Mouse (Mus musculus) thymus, postnatal 0 days (tissue): Measurements from ENCODE around the gene Rpl38. TPM values are rescaled to one million over a fixed set of nuclear protein-coding genes. Genes with fewer than 3 reads are reported as not detected.
A peak's percentile ranks its signal among the peaks of the same experiment; 100 is the strongest.
"Not testable (repeated sequence)": the region's sequence is repeated elsewhere in the genome, so short reads cannot be mapped to it uniquely, and the experiment has no call there.

ENCODE experiments used
- DNase-seq: peaks from one replicate; pipeline ENCODE4 v3.0.0-alpha.2; 2015; ENCODE audit warnings: low spot score
- polyA plus RNA-seq: library from polyadenylated mRNA; unstranded; fragments of >200 nt; fragmentation: Nextera tagmentation; extraction: Ambion mirVana; gene quantifications from 2 replicates; pipeline ENCODE4 v1.2.1, GENCODE M21; 2015

Rpl38 gene
- polyA plus RNA-seq, 1 experiment from 2014 or later, result 1,685 TPM

GRCm38 (mm10) chr11:114656994-114657644 is 11.2 kb upstream of the Rpl38 start:
- DNase-seq, result no peak

GRCm38 (mm10) chr11:114657737-114658136 is 10.6 kb upstream of the Rpl38 start:
- DNase-seq, result peak; percentile 50

DNA sequence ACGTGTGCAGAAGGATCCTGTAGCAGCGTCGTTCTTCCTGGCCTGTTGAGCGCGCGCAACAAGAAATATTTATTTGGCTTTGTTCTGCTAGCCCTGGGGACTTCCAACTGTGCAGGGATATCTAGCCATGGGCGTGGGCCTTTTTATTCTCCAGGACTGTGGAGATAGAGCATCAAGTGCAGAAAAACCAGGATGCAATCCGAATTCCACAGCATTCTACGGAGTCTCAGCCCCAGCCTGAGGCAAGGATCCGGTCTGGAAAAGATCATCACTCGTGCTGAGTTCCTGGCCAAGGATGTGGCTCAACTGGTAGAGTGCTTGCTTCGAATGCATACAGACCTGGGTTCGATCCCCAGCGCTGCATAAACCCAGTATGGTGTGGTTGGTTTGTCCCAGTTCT is 6.2 kb upstream of the Rpl38 start:
- DNase-seq, result no peak

- DNase-seq, result peak; percentile 58
Observed at GRCm38 (mm10) chr11:114662746-114663362, 5.5 kb upstream of the Rpl38 start.

DNA sequence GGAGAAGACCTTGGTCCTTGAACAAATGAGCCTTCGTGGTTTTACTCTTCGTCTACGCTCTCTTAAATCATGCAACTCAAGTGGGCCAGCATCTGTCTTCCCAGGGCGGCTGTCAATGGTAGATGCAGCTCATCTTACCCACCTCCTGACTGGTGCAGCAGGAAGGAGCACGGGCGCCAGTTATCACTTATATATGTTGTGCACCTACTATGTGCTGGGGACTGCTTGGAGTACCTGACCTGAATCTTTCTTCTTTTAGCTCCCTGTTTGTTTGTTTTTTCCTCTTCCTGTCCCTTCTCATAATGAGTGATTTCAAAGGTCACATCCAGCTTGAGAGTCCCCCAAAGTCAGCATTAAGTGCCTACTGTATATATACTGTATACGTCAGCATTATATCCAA is 4.2 kb upstream of the Rpl38 start:
- no peak for DNase-seq

DNA sequence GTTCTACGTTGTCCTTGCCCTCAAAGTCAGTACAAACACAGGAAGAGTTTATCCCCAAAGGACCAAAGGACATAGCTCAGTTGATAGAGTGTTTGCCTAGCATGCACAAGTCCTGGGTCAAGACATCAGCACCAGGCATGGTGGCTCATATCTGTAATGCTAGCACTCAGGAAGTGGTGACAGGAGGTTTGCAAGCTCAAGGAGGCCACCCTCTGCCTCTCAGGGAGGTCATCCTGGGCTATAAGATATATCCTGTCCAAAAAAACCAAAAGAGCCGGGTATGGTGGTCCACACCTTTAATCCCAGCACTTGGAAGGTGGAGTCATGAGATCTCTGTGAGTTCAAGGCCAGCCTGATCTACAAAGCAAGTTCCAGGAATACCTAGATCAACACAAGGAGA is 2.9 kb upstream of the Rpl38 start:
- DNase-seq, result no peak

- no peak for DNase-seq
Observed at GRCm38 (mm10) chr11:114666786-114667185, 1.5 kb upstream of the Rpl38 start.

DNA sequence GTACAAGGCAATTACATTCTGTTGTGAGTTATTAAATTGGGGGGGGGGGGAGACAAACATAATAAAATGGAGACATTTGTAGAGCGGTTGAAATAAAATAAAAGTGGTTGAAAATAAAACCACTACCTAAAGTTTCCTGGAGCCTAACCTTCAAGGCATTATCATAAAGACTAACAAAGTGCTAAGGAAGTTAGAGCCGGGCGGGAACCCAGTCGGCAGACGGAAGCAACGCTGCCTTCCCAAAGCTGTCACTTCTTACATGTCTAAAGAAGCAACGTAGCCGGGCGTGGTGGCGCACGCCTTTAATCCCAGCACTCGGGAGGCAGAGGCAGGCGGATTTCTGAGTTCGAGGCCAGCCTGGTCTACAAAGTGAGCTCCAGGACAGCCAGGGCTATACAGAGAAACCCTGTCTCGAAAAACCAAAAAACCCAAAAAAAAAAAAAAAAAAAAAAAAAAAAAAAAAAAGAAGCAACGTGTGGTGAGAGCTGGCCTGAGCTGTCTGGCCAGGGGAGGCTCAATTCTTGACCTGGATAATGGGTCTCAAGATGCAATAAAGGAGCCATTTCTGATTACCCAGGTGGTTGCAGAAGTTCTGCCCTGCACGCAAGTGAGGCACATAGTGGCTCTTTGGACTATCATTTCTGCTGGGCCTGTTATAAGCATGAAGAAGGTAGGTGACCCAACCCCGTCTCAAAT is 940 bp upstream of the Rpl38 start:
- DNase-seq, result no peak

- peak; percentile 36 for DNase-seq
Observed at GRCm38 (mm10) chr11:114667932-114668285, 415 bp upstream of the Rpl38 start.

DNA sequence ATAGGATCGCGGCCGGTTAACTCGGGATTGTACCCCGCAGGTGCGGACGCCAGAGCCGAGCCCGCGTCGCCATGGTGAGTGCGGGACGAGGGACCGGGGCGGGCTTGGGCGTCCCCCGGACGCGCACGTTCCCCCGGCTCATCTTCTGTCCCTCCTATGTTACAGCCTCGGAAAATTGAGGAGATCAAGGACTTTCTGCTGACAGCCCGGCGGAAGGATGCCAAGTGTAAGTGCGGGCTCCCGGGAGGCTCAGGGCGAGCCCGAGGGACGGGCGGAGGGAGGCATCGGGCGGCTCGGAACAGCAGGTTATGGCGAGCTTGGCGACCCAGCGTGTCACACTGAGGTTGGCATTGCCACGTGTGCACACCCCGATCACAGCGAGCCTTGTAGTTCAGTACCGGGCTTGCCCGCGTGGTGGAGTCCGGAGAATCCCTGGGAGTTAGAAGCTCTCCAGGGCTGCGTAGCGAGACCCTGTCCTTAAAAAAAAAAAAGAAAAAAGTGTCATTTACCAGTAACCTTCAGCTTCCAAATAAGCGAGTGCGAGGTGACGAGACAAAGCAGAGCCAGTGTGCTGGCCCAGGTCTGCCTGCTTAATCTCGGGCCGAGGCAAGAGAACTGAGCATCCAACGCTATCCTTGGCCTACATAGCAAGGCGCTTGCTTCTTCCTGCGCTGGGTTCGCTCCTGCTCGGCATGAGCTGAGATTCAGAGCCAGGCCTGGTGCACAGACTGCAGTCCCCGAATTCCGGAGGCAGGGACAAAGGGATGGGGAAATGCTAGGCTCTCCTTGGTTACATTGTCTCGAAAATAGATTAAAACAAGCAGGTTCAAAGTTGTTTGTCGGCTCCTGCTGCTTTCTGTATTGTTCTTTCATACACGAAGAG is 658 bp downstream of the Rpl38 start:
- DNase-seq, result peak; percentile 75

- DNase-seq, result peak; percentile 24
Observed at GRCm38 (mm10) chr11:114669651-114670168, 1.4 kb downstream of the Rpl38 start.

- no peak for DNase-seq
Observed at GRCm38 (mm10) chr11:114671147-114671546, 2.8 kb downstream of the Rpl38 start.

GRCm38 (mm10) chr11:114672794-114673718 is 4.7 kb downstream of the Rpl38 start:
- peak; percentile 62 for DNase-seq

- DNase-seq, result no peak
Observed at GRCm38 (mm10) chr11:114673719-114674050, 5.4 kb downstream of the Rpl38 start.

- DNase-seq, result no peak
Observed at GRCm38 (mm10) chr11:114674180-114674579, 5.9 kb downstream of the Rpl38 start.

- DNase-seq, result not testable (repeated sequence)
Observed at GRCm38 (mm10) chr11:114674796-114675195, 6.5 kb downstream of the Rpl38 start.

GRCm38 (mm10) chr11:114675341-114675825 is 7.1 kb downstream of the Rpl38 start, which contains the start of gene Ttyh2:
Ttyh2 (plus strand) TSS chr11:114675431.
- DNase-seq, result peak; percentile 43

DNA sequence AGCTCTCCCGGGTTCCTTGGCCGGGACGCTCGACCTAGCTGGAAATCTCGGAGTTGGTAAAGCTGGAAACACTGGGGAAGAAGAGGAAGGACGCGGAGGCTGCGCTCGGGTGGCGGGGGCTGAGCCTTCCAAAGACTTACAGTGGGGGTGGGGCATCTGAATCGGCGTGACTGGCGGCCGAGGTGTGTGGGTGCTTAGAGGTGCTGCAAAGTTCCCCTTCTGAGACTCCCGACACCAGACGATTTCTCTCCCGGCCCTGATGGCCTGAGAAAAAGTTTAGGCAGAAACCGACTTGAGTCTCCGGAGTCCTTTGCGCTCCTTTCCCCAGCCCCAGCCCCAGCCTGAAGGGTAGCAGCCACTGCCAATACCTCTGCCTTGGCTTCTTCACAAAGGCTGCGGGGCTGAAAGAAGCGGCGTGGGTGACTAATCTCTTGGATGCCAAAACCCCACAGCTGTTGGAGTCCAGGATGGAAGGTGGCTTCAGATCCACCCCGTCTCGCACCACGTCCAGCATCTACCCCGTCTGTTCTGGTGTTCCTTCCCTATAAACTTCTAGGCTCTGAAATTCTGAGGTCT is 7.6 kb downstream of the Rpl38 start:
- DNase-seq, result no peak

DNA sequence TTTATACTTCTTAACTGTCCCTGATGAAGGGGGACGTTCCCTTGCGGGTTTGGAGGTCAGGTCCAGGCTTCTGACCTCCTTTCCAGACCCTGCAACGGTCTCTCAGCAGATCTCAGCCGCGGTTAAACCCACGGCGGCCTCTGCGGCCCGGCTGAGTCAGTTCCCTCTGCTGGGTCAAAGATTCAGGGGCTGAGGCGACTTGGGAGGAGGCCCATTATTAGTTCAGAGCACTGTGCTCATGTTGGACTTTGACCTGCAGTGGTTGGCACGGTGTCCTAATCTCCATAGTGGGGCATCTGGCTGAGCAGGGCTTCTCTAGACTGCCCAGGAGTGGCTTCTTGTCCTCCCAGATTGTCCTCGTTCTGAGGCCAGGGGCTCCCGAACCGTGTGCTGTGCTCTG is 8.1 kb downstream of the Rpl38 start:
- no peak for DNase-seq
